Mouse (Mus musculus) intestine, embryonic 16.5 days (tissue): Measurements from ENCODE around the gene Mical3. TPM values are rescaled to one million over a fixed set of nuclear protein-coding genes. Genes with fewer than 3 reads are reported as not detected.

Source experiments
- ATAC-seq: fragments of 200-750 bp; cut with Nextera tagmentation; 2 replicates; pipeline ENCODE4 v1.8.0; 2017; ENCODE audit warnings: moderate TSS enrichment, moderate library complexity
- H3K27ac ChIP-seq: fragments of 300-500 bp; sonication (generic); 2 replicates; pipeline ENCODE4 v1.5.1; 2014; ENCODE audit warnings: mild to moderate bottlenecking, low read length
- H3K27me3 ChIP-seq: fragments of 300-500 bp; sonication (generic); replicated peaks from 2 replicates; pipeline ENCODE4 v1.6.1; 2014; ENCODE audit warnings: low read length, control low read depth, mixed read lengths; ENCODE audit not compliant: control insufficient read depth, insufficient read depth
- H3K36me3 ChIP-seq: fragments of 300-500 bp; sonication (generic); 2 replicates; pipeline ENCODE4 v1.6.1; 2014; ENCODE audit warnings: low read length, control low read depth; ENCODE audit not compliant: control insufficient read depth, insufficient read depth
- H3K4me1 ChIP-seq: fragments of 300-500 bp; sonication (generic); 2 replicates; pipeline ENCODE4 v1.6.1; 2014; ENCODE audit warnings: low read length, control low read depth, mixed read lengths; ENCODE audit not compliant: control insufficient read depth, insufficient read depth
- H3K4me2 ChIP-seq: fragments of 300-500 bp; sonication (generic); 2 replicates; pipeline ENCODE4 v1.6.1; 2014; ENCODE audit warnings: low read depth, low read length, control low read depth
- H3K4me3 ChIP-seq: fragments of 300-500 bp; sonication (generic); 2 replicates; pipeline ENCODE4 v1.5.1; 2014; ENCODE audit warnings: mild to moderate bottlenecking, low read length
- H3K9ac ChIP-seq: fragments of 300-500 bp; sonication (generic); 2 replicates; pipeline ENCODE4 v1.6.1; 2014; ENCODE audit warnings: low read depth, low read length
- H3K9me3 ChIP-seq: fragments of 300-500 bp; sonication (generic); 2 replicates; pipeline ENCODE4 v1.6.1; 2016; ENCODE audit warnings: low read length, control low read depth; ENCODE audit not compliant: control insufficient read depth
- WGBS: fragments of 180-500 bp; shearing (Covaris S2); extraction: QIAGEN DNeasy Blood & Tissue Kit; methylation state at CpG from one replicate; pipeline ENCODE4 v1.1.7; 2014; 5-methylcytosine and 5-hydroxymethylcytosine counted together
- polyA plus RNA-seq: library from polyadenylated mRNA; unstranded; fragments of >200 nt; fragmentation: Nextera tagmentation; extraction: Ambion mirVana; gene quantifications from 2 replicates; pipeline ENCODE4 v1.2.1, GENCODE M21; 2015

Gene Mical3
- polyA plus RNA-seq, 1 experiment from 2014 or later: 5.5 TPM

- peak; percentile 38; the same call in 1 of the 2 replicates for ATAC-seq
- Histone ChIP-seq H3K4me1 (no peaks in the 10 kb centered on the region), H3K4me3 (no peak overlapping the region), H3K9me3 (no peaks in the 10 kb centered on the region), H3K36me3 (no peaks in the 10 kb centered on the region), H3K27me3 (no peaks in the 10 kb centered on the region), H3K4me2 (no peak overlapping the region), H3K27ac (no peak overlapping the region), H3K9ac (no peak overlapping the region)
- WGBS: 67% methylated on average over 12 of the region's 12 CpGs
Observed at GRCm38 (mm10) chr6:121138338-121139040, 7.7 kb upstream of the Mical3 start.

- Histone ChIP-seq H3K9ac (no peak overlapping the region), H3K9me3 (no peaks in the 10 kb centered on the region), H3K27ac (no peak overlapping the region), H3K36me3 (no peaks in the 10 kb centered on the region), H3K27me3 (no peaks in the 10 kb centered on the region), H3K4me2 (no peak overlapping the region), H3K4me1 (no peaks in the 10 kb centered on the region), H3K4me3 (no peak overlapping the region)
- 56% methylated on average over 6 of the region's 6 CpGs for WGBS
- ATAC-seq: no peak
Observed at GRCm38 (mm10) chr6:121137222-121137621, 6.4 kb upstream of the Mical3 start.

GRCm38 (mm10) chr6:121134884-121135283 lies 4.1 kb upstream of the Mical3 start:
- H3K4me3 ChIP-seq: no peak overlapping the region
- H3K4me1 ChIP-seq: peaks cover 4% of the 10 kb centered on the region
- no peak for ATAC-seq
- WGBS: 55% methylated on average over 5 of the region's 5 CpGs
- peaks cover 8% of the 10 kb centered on the region for H3K27me3 ChIP-seq
- no peak overlapping the region for H3K9ac ChIP-seq
- H3K4me2 ChIP-seq: no peak overlapping the region
- no peak overlapping the region for H3K27ac ChIP-seq
- no peaks in the 10 kb centered on the region for H3K9me3 ChIP-seq
- H3K36me3 ChIP-seq: no peaks in the 10 kb centered on the region

GRCm38 (mm10) chr6:121134249-121134648 lies 3.5 kb upstream of the Mical3 start:
- Histone ChIP-seq H3K27ac (no peak overlapping the region), H3K27me3 (peaks cover 8% of the 10 kb centered on the region), H3K4me1 (peaks cover 4% of the 10 kb centered on the region), H3K9me3 (no peaks in the 10 kb centered on the region), H3K4me2 (no peak overlapping the region), H3K36me3 (no peaks in the 10 kb centered on the region), H3K4me3 (no peak overlapping the region), H3K9ac (no peak overlapping the region)
- no peak for ATAC-seq
- 47% methylated on average over 3 of the region's 3 CpGs for WGBS

GRCm38 (mm10) chr6:121130039-121130705 lies 627 bp downstream of the Mical3 start:
- Histone ChIP-seq H3K27me3 (peaks cover 8% of the 10 kb centered on the region), H3K36me3 (no peaks in the 10 kb centered on the region), H3K9ac (peak overlapping the region; percentile 59), H3K4me2 (peak overlapping the region; percentile 88), H3K4me1 (peaks cover 4% of the 10 kb centered on the region), H3K9me3 (no peaks in the 10 kb centered on the region), H3K27ac (no peak overlapping the region), H3K4me3 (peak overlapping the region; percentile 45)
- ATAC-seq: peak; percentile 93
- WGBS: 1% methylated on average over 32 of the region's 32 CpGs

- H3K4me3 ChIP-seq: peak overlapping the region; percentile 45
- WGBS: 9% methylated on average over 21 of the region's 21 CpGs
- H3K36me3 ChIP-seq: no peaks in the 10 kb centered on the region
- H3K9me3 ChIP-seq: no peaks in the 10 kb centered on the region
- peak overlapping the region; percentile 59 for H3K9ac ChIP-seq
- ATAC-seq: peak; percentile 39
- no peak overlapping the region for H3K27ac ChIP-seq
- peak overlapping the region; percentile 88 for H3K4me2 ChIP-seq
- H3K4me1 ChIP-seq: peaks cover 4% of the 10 kb centered on the region
- peaks cover 8% of the 10 kb centered on the region for H3K27me3 ChIP-seq
Observed at GRCm38 (mm10) chr6:121129506-121129905, 1.3 kb downstream of the Mical3 start.

- Histone ChIP-seq H3K27ac (no peak overlapping the region), H3K36me3 (no peaks in the 10 kb centered on the region), H3K4me3 (no peak overlapping the region), H3K9ac (no peak overlapping the region), H3K4me2 (no peak overlapping the region), H3K9me3 (no peaks in the 10 kb centered on the region), H3K27me3 (peaks cover 8% of the 10 kb centered on the region), H3K4me1 (peaks cover 4% of the 10 kb centered on the region)
- ATAC-seq: no peak
- 93% methylated on average over 5 of the region's 5 CpGs for WGBS
Observed at GRCm38 (mm10) chr6:121128736-121129135, 2.1 kb downstream of the Mical3 start.

- peaks cover 8% of the 10 kb centered on the region for H3K27me3 ChIP-seq
- H3K27ac ChIP-seq: no peak overlapping the region
- H3K36me3 ChIP-seq: no peaks in the 10 kb centered on the region
- no peak overlapping the region for H3K4me2 ChIP-seq
- ATAC-seq: no peak
- H3K9me3 ChIP-seq: no peaks in the 10 kb centered on the region
- H3K4me1 ChIP-seq: peaks cover 4% of the 10 kb centered on the region
- H3K9ac ChIP-seq: no peak overlapping the region
- H3K4me3 ChIP-seq: no peak overlapping the region
- 65% methylated on average over 3 of the region's 3 CpGs for WGBS
Observed at GRCm38 (mm10) chr6:121127726-121128125, 3.1 kb downstream of the Mical3 start.

- 84% methylated on average over 5 of the region's 5 CpGs for WGBS
Observed at GRCm38 (mm10) chr6:121126202-121126601, 4.6 kb downstream of the Mical3 start.

More at GRCm38 (mm10) chr6:121126202-121126601, 4.6 kb downstream of the Mical3 start:
- H3K9me3 ChIP-seq: no peaks in the 10 kb centered on the region
- H3K9ac ChIP-seq: no peak overlapping the region
- H3K4me3 ChIP-seq: no peak overlapping the region
- H3K4me1 ChIP-seq: peaks cover 4% of the 10 kb centered on the region
- peaks cover 7% of the 10 kb centered on the region for H3K27me3 ChIP-seq
- H3K27ac ChIP-seq: no peak overlapping the region
- no peak overlapping the region for H3K4me2 ChIP-seq
- no peak for ATAC-seq
- no peaks in the 10 kb centered on the region for H3K36me3 ChIP-seq
